Mouse (Mus musculus): Measurements from ENCODE around the gene Pde5a.

GRCm38 (mm10) chr3:122818282-122818681, 89.5 kb downstream of the Pde5a start:
- TF ChIP-seq GATA1 (IDR thresholded peaks at IDR 0.05; ENCODE audit: borderline replicate concordance, low read length) (no peak), FLI1 (IDR thresholded peaks at IDR 0.05; ENCODE audit: low read length) (no peak)

Data from megakaryocyte, embryonic 14.5 days (primary cell).